Mouse (Mus musculus) kidney, postnatal 25 days (tissue): ENCODE measurements around the gene Clk3.

ENCODE experiments used
- DNase-seq, 2 experiments: peaks; one replicate each; pipeline ENCODE4 v3.0.0; 2021; ENCODE audit warnings: mixed read lengths in 2 of 2

Gene Clk3

DNA sequence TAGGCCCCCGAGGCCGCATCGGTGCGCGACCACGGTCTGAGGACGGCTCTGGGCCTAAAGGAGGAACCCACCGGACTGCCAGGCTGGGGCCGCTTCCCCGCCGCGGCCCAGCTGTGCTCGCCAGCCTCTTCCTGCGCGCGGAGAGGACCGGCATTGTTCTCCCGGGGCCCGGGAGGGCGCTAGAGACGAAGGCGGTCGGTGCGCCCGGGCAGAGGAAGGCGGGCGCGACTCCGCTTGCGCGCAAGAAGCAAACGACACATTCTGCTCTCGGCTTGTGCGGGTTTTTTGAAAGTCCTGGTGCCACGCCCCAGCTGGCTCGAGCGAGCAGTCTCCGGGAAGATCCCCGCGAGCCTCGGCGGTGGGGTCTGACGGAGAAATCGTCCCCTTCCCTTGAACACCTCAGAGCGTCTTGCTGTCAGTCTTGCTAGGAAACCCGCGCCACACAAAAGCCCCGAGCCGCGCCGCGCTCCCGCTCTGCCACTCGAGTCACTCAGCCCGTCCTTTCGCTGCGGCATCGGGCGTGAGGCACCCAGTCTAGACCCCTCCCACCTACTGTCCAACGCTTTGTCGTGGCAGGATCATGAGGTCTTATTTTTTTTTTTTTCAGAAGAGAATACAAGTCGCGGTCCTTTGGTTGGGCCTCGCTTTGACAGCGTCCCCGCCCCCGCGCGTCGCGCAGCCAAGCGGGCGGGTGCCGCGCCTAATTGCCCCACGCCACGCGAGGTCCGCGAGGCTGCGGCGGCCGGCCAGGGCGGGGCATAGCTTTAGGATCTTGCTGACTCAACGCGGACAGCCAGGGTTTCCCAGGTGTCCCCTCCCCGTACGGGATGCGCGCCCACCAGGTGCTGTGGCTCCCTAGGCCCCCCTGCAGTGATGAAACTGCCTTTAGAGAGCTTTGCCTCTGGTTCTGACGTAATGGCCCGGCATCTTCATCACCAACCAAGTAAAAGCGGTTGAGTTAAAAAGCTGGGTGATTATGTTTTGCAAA lies at the start of gene Clk3:
Gene Clk3, minus strand, starts transcription at position 497 of the 988 bp plus-strand sequence.
- DNase-seq: peak; percentile 75 to 88

GRCm38 (mm10) chr9:57814866-57815265 lies 49.2 kb upstream of the Clk3 start:
- DNase-seq: no peak

GRCm38 (mm10) chr9:57814014-57814413 lies 48.4 kb upstream of the Clk3 start:
- DNase-seq: no peak

DNA sequence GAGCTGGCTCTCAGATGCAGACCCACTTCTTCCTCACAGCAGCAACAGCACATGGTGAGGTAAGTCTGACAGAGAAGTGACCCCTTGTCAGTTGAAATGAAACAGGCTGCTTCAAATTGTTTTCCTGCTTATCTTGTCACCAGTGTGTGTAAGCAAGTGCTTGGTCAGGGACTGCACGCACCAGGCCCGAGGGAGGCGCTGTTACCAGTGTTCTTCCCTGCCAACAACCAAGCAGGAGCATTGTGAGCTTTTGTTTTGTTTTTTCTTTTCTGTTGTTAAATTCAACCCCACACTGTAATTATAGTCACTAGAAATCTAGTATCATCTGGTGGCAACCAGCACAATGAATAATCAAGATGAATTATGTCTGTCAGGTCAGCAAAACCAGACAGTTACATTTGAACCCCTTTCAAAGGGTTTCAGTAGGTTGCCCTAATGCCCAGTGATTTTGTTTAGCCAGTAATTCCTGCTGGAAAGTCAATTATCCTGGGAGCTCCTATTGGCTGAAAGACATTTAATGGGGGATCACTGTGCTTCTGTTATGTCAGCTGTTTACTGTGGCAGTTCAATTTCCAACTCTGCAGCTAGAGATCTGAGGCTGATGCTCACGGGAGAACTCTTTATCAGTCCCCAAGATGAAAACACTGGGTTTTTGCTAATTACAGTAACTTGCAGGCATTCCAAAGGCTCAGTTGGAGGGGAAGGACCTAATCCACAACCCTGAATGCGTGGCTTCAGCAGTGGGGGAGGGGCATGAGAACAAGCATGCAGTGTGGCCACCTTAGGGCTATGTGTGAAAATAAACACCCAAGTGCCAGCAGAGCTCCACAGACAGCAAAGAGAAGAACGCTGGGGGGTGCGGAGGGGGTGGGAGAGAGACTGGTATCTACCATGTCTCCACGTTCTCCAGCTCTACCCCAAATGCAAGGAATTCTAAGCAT lies 46.4 kb upstream of the Clk3 start:
- DNase-seq: peak; percentile 14 to 38

GRCm38 (mm10) chr9:57810691-57811090 lies 45.0 kb upstream of the Clk3 start:
- DNase-seq: peak; percentile 54 to 67

GRCm38 (mm10) chr9:57808771-57809310 lies 43.2 kb upstream of the Clk3 start:
- DNase-seq: peak; percentile 39 to 44

GRCm38 (mm10) chr9:57807174-57807651 lies 41.6 kb upstream of the Clk3 start:
- DNase-seq: peak in 1 of 2 experiments; percentile 18

DNA sequence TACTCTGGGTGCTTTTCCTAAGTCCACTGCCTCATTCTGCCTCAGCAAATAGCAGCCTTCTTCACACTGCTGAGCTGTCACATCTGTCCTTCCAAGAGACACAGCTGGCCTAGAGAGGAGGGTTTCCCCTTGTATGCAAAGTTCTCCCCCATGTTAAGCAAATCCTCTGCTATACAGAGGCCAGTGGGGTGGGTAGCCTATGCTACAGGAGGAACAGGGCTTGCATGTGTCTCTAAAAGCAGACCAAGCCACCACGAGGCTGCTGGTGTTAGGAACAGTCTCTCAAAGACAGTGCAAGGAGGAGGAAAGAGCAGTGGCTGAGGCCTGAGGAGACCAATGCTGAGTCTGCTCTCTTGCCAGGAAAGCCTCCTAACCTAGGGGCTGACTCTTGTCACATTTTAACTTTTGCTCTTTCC lies 40.4 kb upstream of the Clk3 start:
- DNase-seq: peak; percentile 32 to 63

DNA sequence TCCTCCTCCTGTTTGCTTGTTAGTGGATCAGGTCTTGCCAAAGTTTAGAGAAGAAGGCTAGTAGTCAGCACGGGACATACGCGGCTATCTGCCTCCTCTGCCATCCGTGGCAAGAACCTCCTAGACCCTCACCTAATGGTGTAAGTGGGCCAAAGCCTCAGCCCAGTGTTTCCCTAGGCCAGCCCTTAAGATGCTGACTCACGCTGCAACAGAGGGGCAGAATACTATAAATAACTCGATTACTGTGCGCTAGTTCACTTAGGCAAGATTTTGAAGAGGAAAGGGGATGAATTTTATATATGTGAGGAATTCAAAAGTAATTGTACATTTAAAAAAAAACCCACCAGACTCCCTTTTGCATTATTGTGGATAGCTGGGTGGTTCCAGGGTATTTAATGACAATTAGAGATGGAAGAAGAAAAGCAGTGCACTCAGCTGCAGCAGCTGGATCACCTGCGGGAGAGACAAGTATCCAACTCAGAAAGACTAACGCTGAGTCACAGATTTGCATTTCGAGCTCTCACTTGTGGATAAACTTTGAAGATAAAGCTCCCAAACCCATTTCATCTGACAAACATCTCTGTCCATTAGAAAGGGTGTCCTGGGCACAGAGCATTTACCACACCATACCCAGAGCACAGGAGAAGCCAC lies 39.6 kb upstream of the Clk3 start:
- DNase-seq: no peak

DNA sequence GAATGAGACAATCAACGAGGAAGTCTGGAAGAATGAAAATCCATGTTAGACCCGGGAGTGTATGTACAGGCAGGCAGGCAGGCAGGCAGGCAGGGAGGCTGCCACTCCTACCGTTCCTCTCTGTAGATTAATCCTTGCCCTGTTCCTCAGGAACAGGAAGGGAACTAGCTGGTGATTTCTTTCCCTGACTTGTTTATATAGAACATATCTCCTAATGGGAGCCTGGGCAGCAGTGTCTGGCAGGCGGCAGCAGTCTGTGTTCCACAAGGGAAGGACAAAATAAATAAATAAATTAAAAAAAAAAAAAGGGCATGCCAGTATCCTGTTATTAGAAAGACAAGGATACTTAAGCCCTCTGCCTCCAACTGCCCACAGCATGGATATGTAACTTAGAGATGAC lies 38.2 kb upstream of the Clk3 start:
- DNase-seq: no peak

DNA sequence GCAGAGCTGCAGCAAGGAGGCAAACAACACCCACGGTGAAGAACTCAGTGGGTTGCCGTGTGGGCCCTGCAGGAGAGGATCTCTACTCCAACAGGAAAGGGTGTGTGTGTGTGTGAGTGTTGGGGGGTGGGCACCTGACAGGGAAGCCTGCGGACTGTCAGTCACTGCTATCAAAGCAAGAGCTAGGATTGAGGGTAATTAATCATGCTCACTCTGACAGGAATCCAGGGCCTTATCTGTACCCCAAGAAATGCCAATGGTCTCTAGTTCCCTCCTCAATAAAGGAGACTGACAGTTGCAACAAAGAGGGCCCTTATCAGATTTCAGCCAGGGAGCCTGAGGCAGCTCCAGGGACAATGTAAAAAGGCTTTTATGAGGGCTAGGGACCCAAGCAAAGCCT lies 37.4 kb upstream of the Clk3 start:
- no peak for DNase-seq

DNA sequence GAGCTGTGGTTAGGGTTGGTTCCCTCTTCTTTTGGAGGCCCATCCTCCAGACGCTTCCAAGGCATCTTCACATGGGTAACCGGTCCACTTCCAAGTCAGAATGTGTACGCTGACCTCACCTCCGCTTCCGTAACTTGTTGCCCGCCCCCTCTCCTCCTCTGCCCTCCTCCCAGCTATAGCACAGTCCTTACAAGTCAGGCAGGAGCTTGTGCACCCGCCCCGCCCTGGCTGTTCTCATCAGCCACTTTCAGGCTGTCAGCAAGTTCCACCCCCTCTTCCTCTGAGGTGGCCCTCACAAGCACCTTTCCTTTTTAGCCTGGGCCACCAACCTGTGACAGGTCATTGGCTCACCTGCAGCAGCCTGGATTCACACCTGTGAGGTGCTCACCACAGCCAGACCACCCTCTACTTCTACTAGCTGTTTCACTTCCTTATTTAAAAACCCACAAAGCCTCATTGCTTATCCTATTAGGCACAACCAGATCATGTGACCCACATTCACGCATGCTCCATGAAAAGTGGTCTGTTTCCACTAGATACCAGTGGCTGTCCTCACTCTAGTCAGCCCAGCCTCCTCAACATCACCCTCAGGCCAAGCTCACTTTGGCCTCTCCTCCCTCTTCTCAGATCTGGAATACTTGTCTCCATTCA lies 34.8 kb upstream of the Clk3 start:
- no peak for DNase-seq

- DNase-seq: peak; percentile 19 to 55
These were observed 33.1 kb upstream of the Clk3 start for GRCm38 (mm10) chr9:57798725-57799253.

- DNase-seq: peak; percentile 12 to 49
These were observed 31.8 kb upstream of the Clk3 start for GRCm38 (mm10) chr9:57797456-57797855.

DNA sequence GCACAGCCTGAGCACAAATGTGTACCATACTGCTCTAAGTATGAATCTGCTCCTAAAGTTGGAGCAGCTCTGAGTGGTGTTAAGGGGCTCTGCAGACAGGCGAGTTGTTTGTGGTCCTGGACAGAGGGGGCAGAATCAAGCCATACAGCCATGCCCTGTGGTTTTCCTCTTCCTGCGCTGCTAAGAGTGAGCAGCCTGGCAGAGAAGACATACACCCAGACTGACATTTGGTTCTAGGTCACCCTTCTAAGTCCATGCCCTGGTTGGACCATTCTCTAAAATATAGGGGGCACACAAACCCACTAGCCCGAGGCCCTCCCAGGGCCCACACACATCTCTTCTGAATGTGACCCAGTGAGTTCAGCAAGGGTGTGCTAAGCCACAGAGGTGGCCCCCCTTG lies 24.1 kb upstream of the Clk3 start:
- no peak for DNase-seq

DNA sequence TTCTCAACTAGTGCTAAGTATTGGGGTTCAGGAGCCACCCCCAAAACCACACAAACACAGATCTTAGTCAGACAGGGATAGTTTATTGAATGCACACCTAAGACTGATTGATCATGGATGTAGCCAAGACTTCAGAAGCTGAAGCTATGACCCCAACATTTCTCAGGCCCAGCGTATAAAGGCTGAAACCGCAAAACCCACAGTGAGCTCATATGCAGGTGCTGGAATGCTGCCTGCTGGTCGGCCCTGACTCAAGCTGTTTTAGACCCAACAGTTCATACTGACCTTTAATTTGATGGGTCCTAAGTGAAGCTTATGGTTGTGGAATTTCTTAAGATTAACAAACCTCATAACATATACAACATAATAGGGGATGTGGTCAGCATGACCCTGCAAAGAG lies 17.0 kb upstream of the Clk3 start:
- DNase-seq: no peak

DNA sequence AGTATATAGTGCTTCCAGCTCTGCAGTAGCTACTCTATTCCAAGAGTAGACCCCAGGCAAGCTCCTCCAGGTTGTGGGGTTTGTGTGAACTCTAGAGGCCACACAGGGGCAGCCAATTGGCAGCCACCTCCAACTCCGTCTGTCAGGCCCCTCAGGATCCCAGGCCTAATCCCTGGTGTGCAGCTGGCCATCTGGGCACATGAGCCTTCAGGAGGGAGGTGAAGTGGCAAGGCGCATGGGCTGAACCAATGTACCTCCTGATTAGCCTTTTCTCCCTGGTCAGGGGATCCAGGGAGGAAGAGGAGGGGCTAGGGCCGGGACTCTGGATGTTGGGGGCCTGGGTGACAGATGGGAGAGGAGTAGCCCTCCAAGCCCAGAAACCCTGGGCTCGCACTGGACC lies 10.1 kb upstream of the Clk3 start:
- DNase-seq: no peak

GRCm38 (mm10) chr9:57775026-57775425 lies 9.4 kb upstream of the Clk3 start:
- DNase-seq: no peak

GRCm38 (mm10) chr9:57774168-57774567 lies 8.5 kb upstream of the Clk3 start:
- DNase-seq: no peak

DNA sequence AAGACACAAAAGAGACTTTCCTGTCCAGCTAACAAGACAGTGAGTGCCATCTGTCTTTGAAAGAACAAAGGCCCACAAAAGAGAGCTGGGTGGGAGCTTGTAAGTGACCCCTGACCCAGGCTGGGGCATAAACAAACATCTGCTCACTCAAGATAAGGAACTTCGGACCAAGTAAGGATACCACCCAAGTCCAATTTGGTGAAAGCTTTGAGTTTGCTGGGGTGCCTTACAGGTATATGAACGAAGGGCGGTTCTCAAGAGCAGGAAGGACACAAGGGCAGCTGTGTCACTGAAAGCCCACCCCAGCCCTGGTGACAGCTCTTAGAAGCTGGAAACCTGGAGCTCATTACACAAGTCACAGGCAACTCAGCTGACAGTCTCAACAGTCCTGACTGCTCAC lies 8.1 kb upstream of the Clk3 start:
- no peak for DNase-seq

DNA sequence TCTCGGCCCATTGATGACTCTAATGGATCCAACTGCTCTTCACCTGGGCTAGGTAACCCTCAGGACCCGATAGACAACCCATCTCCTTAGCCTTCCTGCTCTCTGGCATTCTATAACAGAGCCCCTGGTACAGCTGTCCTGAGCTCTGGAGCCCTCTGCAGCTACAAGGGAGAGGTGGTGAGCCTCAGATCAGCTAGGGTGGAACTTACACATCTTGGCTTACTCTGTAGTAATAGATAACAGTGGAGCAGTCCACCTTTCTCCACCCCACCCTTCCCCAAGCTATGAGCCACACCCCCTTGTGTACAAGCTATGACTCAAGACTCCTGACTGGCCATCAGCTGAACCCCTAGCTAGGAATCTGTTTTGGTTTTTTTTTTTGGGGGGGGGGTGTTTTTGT lies 5.2 kb upstream of the Clk3 start:
- DNase-seq: no peak

DNA sequence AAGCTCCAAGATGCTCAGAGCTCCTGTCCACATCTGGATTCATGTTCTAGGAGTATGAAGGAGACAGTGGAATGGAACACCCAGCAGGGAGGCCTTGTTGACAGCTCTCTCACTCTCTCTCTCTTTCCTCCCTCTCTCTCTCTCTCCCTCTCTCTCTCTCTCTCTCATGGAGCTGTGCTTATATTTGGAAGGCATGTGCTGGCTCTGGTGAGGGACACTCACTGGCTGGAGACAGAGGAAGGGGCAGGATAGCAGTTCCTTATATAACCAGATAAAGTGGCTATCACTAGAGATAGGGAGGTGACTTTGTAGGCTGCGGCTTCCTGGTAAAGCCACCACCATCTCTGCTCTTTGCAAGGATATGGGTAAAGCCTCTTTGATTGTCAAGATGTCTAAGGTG lies 4.6 kb upstream of the Clk3 start:
- DNase-seq: no peak
